Mouse (Mus musculus) megakaryocyte, embryonic 14.5 days (primary cell): ENCODE results near the gene Fbxl5.

ENCODE experiments used
- FLI1 ChIP-seq: IDR thresholded peaks from 2 replicates; pipeline ENCODE4 v1.6.1; 2012; ENCODE audit warnings: low read length, inconsistent platforms, mixed read lengths
- GATA1 ChIP-seq: IDR thresholded peaks from 3 replicates; pipeline ENCODE4 v1.6.1; 2012; ENCODE audit warnings: mixed read lengths, low read length, inconsistent platforms, borderline replicate concordance

DNA sequence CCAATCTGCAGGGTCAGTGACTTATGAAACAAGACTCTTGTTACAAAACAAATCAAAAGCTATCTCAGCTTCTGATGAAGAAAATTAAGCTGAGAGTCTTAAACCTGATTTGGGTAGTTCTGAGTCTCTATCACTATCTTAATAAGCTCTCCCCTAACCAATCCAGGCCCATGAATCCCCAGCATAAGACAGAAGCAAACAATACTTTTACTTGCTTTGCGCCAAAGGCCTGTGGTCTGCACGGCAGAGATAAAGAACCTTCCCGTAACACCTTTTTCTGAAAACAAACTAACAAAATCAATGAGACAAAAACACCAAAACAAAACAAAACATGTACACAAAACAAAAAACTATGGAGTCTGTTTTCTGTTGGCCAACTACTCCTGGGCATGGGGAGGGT is 42.9 kb downstream of the Fbxl5 start:
- no peak for TF ChIP-seq GATA1
- TF ChIP-seq FLI1 = no peak
